Mouse (Mus musculus) cerebellum, postnatal 25 days (tissue): Measurements from ENCODE around the gene Lrrc10.

Experiments used
- DNase-seq, 2 experiments: peaks; one replicate each; pipeline ENCODE4 v3.0.0; 2021; ENCODE audit warnings: mixed read lengths in 2 of 2

The Lrrc10 gene

DNA sequence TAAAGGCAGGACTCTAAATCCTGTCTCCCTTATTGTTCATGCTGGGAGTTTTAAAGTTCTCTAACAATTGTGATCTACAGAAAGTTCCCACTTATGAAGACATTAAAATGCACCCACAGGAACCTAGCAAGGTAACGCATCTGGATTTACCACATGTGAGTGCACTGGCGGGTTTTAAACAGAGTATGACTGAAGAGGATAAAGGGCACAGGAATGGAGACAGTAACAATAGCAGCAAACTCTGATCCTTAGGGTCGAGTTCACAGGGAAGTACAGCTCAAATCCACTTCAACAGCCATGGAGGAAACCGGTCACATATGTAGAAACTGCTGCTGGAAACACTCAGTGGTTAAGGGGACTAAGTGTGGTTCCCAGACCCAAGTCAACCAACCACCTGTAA is 4.1 kb downstream of the Lrrc10 start:
- DNase-seq: no peak

GRCm38 (mm10) chr10:117049961-117050597 is 4.9 kb downstream of the Lrrc10 start:
- DNase-seq: no peak

GRCm38 (mm10) chr10:117055668-117056067 is 10.5 kb downstream of the Lrrc10 start:
- no peak for DNase-seq

- DNase-seq: no peak
These were observed 17.7 kb downstream of the Lrrc10 start for GRCm38 (mm10) chr10:117062894-117063253.

DNA sequence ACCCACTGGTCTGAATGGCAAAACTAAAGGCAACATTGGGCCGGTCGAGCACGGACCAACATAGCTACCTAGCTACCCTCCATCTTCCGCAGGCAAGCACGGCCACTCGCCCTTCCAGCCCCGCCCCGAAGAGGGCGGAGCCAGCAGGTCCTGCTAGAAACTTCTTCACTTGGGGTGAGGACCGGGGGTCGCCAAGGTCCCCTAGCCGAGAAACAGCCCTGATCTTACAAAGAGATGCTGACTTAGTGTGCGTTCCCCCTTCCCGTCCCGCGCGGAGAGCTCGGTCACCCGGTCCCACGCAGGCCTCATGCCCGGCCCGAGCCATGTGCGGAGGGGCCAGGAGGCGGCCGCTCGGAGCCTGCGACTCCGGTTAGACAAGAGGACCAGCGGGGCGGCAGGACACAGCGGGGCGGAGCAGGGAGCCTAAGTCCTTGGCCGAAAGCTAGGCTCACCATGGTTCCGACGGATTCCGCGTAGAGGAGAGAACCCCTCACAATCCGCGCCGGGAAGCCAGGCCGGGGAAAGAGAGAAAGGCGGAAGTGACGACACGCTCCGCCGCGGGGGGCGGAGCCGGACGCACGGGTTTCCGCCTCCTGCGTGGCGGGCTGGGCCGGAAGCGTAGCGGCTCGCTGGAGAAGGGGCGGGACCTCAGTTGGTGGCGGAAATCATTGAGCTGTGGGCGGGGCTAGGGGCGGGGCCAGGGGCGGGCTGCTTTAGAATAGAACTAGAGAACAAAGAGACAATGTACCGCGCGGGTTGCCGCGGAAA is 18.3 kb downstream of the Lrrc10 start, which contains the start of gene Cct2:
TSS of gene Cct2 (minus strand) at position 561 of the 768 bp plus-strand sequence.
- DNase-seq: peak; percentile 92 to 97

DNA sequence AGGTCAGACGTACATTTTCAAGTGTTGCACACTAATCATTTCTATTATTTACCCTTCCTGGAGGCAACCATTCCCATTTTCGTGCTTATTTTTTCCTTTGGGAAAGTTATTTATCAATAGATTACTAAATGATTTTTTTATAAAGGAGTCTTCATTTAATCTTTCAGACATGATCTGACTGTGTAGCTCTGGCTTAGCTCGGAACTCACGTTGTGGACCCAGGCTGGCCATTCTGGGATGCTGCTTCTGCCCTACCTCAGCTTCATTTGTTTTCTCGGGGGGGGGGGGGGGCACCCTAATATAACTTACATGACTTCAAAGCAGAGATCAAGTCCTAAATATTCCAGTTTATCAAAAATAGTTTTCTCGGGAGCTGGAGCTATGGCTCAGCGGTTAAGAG is 18.9 kb downstream of the Lrrc10 start:
- peak in 1 of 2 experiments; percentile 15 for DNase-seq

- DNase-seq: no peak
These were observed 24.0 kb downstream of the Lrrc10 start for GRCm38 (mm10) chr10:117069109-117069508.

DNA sequence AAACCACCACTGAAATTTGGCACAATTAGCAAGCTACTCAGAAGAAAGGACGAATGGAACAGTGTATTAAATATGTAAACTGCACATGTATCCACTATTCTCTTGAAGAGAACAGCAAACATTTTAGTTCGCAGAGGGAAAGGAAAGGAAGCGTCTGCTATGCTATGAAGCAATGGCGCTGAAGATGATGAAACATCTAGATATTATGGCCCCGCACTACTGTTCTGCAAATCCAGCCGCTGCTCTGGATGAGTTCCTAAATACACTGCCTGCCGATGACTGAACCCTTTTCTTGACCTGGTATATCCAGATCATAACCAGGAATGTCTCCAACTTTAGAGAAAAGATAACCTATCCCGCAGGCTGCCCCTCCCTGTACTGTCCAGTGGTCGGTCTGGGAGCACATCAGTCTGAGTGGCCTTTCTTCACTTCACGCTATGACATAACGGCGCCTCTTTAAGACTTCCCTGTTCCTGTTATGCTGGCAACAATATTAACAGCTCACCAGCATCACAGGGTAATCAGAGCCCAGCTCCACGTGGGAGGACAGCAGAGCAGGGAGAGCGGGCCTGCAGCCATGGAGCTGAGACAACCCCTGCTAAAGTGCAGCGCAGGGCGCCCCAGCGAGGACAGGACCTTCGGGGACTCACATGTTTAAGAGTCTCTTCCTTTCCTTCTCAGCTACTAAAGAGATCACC is 27.2 kb downstream of the Lrrc10 start:
- DNase-seq: no peak

GRCm38 (mm10) chr10:117073176-117073575 is 28.0 kb downstream of the Lrrc10 start:
- no peak for DNase-seq

DNA sequence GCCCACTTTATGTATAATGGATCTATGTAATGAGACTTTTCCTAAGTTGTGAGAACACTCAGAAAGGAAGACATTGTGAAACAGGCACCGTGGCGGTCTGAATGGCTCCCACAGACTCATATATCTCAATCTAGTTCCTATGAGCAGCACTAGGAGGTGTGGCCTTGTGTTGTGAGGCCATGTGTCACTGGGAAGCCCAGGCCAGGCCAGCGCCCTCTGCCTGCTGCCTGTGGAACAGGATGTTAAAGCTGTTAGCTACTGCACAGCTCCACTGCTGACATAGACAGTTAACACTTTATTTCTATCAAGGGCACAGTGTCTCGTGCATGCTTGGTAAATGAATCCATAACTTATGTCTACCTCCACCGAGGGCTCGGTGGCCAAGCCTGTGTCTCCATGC is 33.1 kb downstream of the Lrrc10 start:
- DNase-seq: peak; percentile 29 to 50

GRCm38 (mm10) chr10:117081326-117081725 is 36.2 kb downstream of the Lrrc10 start:
- DNase-seq: no peak

DNA sequence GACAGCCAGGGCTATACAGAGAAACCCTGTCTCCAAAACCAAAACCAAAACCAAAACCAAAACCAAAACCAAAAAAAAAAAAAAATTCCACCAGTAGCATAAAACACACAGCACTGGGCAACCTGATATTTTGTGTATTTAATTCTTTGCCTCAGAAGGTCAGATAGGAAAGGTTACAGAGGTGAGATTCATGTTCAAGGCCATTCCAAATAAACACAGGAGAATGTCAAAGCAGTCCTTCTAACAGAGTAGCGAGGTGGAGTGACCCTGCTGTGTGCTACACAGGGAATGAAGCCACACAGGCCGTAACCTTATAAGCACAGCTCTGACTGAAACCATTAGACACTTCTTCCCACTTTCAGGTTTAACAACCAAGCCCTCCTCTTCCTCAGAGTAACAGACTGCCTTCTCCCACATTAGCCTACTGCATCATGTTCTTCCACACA is 36.8 kb downstream of the Lrrc10 start:
- DNase-seq: no peak

DNA sequence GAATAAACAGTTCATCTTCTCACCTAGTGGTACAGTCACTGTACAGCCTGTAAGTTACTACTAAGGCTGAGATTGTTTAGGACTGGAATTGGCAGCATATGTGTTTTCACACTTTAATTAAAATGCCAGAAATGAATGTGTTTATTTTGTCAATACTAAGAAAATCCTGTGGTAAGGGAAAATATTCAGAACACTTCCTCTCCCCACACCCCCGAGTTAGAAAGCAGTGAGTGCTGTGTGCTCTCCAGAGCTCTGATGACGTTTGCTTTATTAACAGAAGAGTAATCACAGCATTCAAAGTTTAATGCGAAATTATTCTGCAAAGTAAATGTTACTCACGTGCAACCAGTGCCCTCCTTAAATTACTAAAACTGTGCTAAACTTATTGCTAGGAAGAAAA is 44.5 kb downstream of the Lrrc10 start:
- no peak for DNase-seq

GRCm38 (mm10) chr10:117094504-117095329 is 49.6 kb downstream of the Lrrc10 start:
- peak; percentile 34 to 35 for DNase-seq

DNA sequence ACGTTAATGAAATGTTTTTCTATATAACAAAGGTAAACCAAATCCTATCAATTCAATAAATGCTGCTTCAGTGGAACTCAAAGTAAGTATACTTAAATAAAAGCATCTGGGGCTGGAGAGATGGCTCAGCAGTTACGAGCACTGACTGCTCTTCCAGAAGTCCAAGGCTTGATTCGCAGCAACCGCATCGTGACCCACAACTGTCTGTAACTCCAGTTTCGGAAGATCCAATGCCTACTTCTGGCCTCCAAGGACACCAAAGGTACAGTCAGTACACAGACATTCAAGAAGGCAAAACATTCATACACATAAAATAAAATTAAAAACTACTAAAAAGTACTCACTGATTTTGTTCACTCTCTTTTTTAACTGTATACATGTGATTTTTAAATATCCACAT is 51.0 kb downstream of the Lrrc10 start:
- no peak for DNase-seq
